Mouse (Mus musculus) liver, embryonic 11.5 days (tissue): Measurements from ENCODE around the gene Spryd3. TPM values are rescaled to one million over a fixed set of nuclear protein-coding genes. Genes with fewer than 3 reads are reported as not detected.

Experiments
- ATAC-seq: fragments of 200-750 bp; cut with Nextera tagmentation; replicated peaks from 2 replicates; pipeline ENCODE4 v1.8.0; 2017; ENCODE audit warnings: moderate number of reproducible peaks, mild to moderate bottlenecking, moderate TSS enrichment, moderate library complexity; ENCODE audit not compliant: low FRiP score
- DNase-seq: peaks from one replicate; pipeline ENCODE4 v3.0.0-alpha.2; 2017; ENCODE audit warnings: low spot score
- H3K27ac ChIP-seq: fragments of 300-500 bp; sonication (generic); 2 replicates; pipeline ENCODE4 v1.5.1; 2014; ENCODE audit warnings: mild to moderate bottlenecking, low read depth, low read length, control low read depth
- H3K27me3 ChIP-seq: fragments of 300-500 bp; sonication (generic); replicated peaks from 2 replicates; pipeline ENCODE4 v1.6.1; 2014; ENCODE audit warnings: low read length, mixed read lengths; ENCODE audit not compliant: control insufficient read depth, insufficient read depth
- H3K36me3 ChIP-seq: fragments of 300-500 bp; sonication (generic); 2 replicates; pipeline ENCODE4 v1.6.1; 2014; ENCODE audit warnings: mild to moderate bottlenecking, low read length, moderate library complexity, mixed read lengths; ENCODE audit not compliant: control insufficient read depth, insufficient read depth
- H3K4me1 ChIP-seq: fragments of 300-500 bp; sonication (generic); replicated peaks from 2 replicates; pipeline ENCODE4 v1.6.1; 2014; ENCODE audit warnings: low read length, mixed read lengths; ENCODE audit not compliant: control insufficient read depth, insufficient read depth
- H3K4me2 ChIP-seq: fragments of 300-500 bp; sonication (generic); 2 replicates; pipeline ENCODE4 v1.6.1; 2014; ENCODE audit warnings: mild to moderate bottlenecking, control low read depth, moderate library complexity
- H3K4me3 ChIP-seq: fragments of 300-500 bp; sonication (generic); 2 replicates; pipeline ENCODE4 v1.5.1; 2014; ENCODE audit warnings: low read depth, low read length, control low read depth
- H3K9ac ChIP-seq: fragments of 300-500 bp; sonication (generic); 2 replicates; pipeline ENCODE4 v1.6.1; 2014; ENCODE audit warnings: low read depth, low read length, control low read depth
- H3K9me3 ChIP-seq: fragments of 300-500 bp; sonication (generic); 2 replicates; pipeline ENCODE4 v1.6.1; 2016; ENCODE audit warnings: low read length, inconsistent platforms, mixed read lengths; ENCODE audit not compliant: control insufficient read depth
- WGBS: fragments of 180-500 bp; shearing (Covaris S2); extraction: QIAGEN DNeasy Blood & Tissue Kit; methylation state at CpG from one replicate; pipeline ENCODE4 v1.1.7; 2014; 5-methylcytosine and 5-hydroxymethylcytosine counted together
- polyA plus RNA-seq: library from polyadenylated mRNA; unstranded; fragments of >200 nt; fragmentation: Nextera tagmentation; extraction: Ambion mirVana; gene quantifications from 2 replicates; pipeline ENCODE4 v1.2.1, GENCODE M21; 2014

The Spryd3 gene
- polyA plus RNA-seq, 1 experiment from 2014 or later, result 15.1 TPM

DNA sequence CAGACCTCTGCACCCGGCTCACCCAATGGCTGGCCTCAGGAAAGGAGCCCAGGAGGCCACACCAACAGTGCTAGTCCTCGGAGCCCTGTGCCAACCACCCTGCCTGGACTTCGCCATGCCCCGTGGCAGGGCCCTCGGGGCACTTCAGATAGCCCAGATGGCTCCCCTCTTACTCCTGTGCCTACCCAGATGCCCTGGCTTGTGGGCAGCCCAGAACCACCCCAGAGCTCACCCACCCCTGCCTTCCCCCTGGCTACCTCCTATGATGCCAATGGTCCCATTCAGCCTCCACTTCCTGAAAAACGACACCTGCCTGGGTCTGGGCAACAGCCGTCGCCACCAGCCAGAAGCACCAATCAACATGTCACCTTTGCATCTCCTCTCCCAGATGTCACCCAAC, 23.2 kb downstream of the Spryd3 start:
- no peaks in the 10 kb centered on the region for H3K27me3 ChIP-seq
- no peak overlapping the region for H3K4me2 ChIP-seq
- WGBS, result 73% methylated on average over 8 of the region's 8 CpGs
- ATAC-seq (no peak), DNase-seq (no peak)
- peaks cover 3% of the 10 kb centered on the region; the same call in 1 of the 2 replicates for H3K4me1 ChIP-seq
- H3K4me3 ChIP-seq, result no peak overlapping the region
- no peaks in the 10 kb centered on the region for H3K9me3 ChIP-seq
- H3K36me3 ChIP-seq, result peaks cover 15% of the 10 kb centered on the region; the same call in 1 of the 2 replicates
- no peak overlapping the region for H3K27ac ChIP-seq
- H3K9ac ChIP-seq, result no peak overlapping the region

DNA sequence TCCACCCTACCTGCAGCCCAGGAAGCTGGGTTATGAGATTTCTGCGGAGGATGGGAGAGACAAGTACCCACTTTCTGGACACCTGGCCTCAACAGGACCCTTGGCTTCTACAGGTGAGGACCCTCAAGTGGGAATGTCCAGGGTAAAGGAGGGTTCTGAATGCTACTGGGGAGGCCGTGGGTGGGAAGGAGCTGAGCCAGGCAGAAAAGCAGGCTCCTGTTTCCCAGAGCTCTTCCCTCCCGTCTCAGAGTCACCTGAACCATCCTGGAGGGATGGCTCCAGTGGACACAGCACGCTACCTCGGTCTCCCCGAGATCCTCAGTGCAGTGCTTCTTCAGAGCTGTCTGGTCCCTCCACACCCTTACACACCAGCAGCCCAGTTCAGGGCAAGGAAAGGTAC, 23.9 kb downstream of the Spryd3 start:
- Histone ChIP-seq H3K4me2 (no peak overlapping the region), H3K4me3 (no peak overlapping the region), H3K4me1 (peaks cover 9% of the 10 kb centered on the region; the same call in 1 of the 2 replicates), H3K27ac (no peak overlapping the region), H3K9ac (no peak overlapping the region), H3K9me3 (no peaks in the 10 kb centered on the region), H3K36me3 (peaks cover 12% of the 10 kb centered on the region; the same call in 1 of the 2 replicates), H3K27me3 (no peaks in the 10 kb centered on the region)
- DNase-seq, result no peak
- WGBS, result 87% methylated on average over 6 of the region's 6 CpGs
- no peak for ATAC-seq

- Histone ChIP-seq H3K4me3 (no peak overlapping the region), H3K27ac (no peak overlapping the region), H3K9ac (no peak overlapping the region), H3K9me3 (no peaks in the 10 kb centered on the region), H3K4me2 (no peak overlapping the region), H3K4me1 (peaks cover 15% of the 10 kb centered on the region), H3K36me3 (peaks cover 10% of the 10 kb centered on the region; the same call in 1 of the 2 replicates), H3K27me3 (peaks cover 4% of the 10 kb centered on the region; the same call in 1 of the 2 replicates)
- 86% methylated on average over 11 of the region's 11 CpGs for WGBS
- ATAC-seq (no peak), DNase-seq (no peak)
Observed at GRCm38 (mm10) chr15:102111495-102111829, 24.6 kb downstream of the Spryd3 start.

DNA sequence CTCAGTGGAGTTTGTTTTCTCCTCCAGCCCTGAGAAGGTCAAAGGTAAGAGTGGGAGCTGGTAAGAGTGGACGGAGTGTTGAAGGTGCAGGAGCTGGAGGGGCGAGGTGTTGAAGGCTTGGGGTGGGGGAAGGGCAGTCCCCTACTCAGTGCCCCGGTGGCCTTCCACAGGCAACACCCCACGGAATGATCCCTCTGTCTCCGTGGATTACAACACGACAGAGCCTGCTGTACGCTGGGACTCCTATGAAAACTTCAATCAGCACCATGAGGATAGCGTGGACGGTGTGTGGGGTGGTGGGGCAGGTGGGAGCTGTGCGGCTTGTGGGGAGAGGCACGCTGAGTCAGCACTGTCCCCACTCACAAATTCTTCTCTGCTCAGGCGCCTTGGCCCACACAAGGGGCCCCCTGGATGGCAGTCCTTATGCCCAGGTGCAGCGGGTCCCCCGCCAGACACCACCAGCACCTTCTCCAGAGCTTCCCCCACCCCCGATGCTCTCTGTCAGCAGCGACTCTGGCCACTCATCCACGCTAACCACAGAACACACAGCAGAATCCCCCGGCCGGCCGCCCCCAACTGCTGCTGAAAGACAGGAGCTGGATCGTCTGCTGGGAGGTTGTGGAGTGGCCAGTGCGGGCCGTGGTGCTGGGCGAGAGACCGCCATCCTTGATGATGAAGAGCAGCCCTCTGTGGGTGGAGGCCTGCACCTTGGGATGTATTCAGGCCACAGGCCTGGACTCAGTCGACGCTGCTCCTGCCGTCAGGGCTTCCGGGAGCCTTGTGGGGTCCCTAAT, 25.1 kb downstream of the Spryd3 start:
- no peak overlapping the region for H3K9ac ChIP-seq
- WGBS, result 70% methylated on average over 29 of the region's 29 CpGs
- no peak for ATAC-seq

DNA sequence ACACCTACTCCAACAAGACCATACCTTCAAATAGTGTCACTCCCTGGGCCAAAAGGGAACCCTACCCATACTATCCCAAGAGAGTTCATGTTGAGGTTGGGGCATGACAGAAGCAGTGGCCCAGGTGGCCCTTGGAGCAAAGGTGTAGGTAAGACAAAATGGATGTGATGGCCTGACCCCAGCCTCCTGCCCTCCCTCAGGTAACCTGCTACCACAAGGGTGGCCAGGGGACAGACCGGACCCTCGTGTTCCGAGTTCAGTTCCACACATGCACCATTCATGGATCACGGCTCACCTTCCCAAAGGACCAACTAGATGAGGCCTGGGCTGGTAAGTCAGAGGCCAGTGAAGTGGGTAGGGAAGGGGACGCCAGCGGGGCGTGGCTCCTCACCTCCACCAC, 25.8 kb downstream of the Spryd3 start:
- WGBS, result 86% methylated on average over 7 of the region's 7 CpGs

More for the DNA sequence above, 25.1 kb downstream of the Spryd3 start:
- Histone ChIP-seq H3K27me3 (peaks cover 9% of the 10 kb centered on the region), H3K9me3 (no peaks in the 10 kb centered on the region), H3K36me3 (peaks cover 7% of the 10 kb centered on the region; the same call in 1 of the 2 replicates), H3K4me3 (no peak overlapping the region), H3K27ac (no peak overlapping the region), H3K4me2 (no peak overlapping the region), H3K4me1 (peaks cover 18% of the 10 kb centered on the region)
- DNase-seq, result no peak

DNA sequence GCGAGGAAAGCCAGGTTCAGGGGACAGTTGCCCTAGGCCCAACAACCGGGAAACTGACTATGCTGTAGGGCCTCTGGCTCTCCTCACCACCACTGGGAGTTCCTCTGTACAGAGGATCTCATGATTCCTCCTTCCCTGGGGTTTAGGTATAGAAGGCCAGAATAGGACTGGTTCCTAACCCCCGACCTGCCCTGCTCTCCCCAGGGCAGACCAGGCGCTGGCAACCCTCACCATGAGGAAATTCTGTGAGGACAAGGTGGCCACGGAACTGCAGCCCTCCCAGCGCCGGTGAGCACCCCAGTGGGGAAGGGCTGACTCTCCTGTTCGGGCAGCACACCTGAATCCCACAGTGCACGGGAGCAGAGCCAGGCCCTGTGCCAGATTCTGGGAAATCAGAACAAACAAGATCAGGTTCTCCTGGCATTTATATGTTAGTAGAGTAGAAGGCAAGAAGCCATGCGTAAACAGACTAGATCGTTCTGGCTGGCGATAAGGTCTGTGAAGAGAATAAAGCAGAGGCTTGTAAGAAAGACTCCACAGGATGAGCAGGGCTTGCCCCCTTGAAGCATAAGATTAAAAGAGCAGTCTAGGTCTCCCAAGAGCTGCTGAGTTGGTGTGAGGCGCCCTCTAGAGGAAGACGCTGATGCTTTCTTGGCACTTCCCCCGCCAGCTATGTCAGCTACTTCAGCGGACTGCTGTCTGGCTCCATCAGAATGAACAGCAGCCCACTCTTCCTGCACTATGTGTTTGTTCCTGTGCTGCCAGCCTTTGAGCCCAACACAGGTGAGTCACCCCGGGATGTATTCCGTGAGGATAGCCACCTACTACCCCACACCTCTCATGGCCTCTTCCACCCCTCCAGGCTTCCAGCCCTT, 27.1 kb downstream of the Spryd3 start:
- peak; percentile 55 for DNase-seq
- H3K9ac ChIP-seq, result no peak overlapping the region
- H3K27ac ChIP-seq, result no peak overlapping the region
- H3K36me3 ChIP-seq, result peaks cover 5% of the 10 kb centered on the region; the same call in 1 of the 2 replicates
- WGBS, result 56% methylated on average over 18 of the region's 18 CpGs
- peaks cover 22% of the 10 kb centered on the region for H3K4me1 ChIP-seq
- peaks cover 10% of the 10 kb centered on the region for H3K27me3 ChIP-seq
- ATAC-seq, result no peak
- H3K9me3 ChIP-seq, result no peaks in the 10 kb centered on the region
- H3K4me2 ChIP-seq, result no peak overlapping the region
- no peak overlapping the region for H3K4me3 ChIP-seq

More for the DNA sequence above, 25.8 kb downstream of the Spryd3 start:
- Histone ChIP-seq H3K4me3 (no peak overlapping the region), H3K4me2 (no peak overlapping the region), H3K36me3 (peaks cover 7% of the 10 kb centered on the region; the same call in 1 of the 2 replicates), H3K27me3 (peaks cover 10% of the 10 kb centered on the region), H3K9me3 (no peaks in the 10 kb centered on the region), H3K9ac (no peak overlapping the region), H3K27ac (no peak overlapping the region), H3K4me1 (peaks cover 17% of the 10 kb centered on the region)
- DNase-seq, result no peak
- no peak for ATAC-seq

DNA sequence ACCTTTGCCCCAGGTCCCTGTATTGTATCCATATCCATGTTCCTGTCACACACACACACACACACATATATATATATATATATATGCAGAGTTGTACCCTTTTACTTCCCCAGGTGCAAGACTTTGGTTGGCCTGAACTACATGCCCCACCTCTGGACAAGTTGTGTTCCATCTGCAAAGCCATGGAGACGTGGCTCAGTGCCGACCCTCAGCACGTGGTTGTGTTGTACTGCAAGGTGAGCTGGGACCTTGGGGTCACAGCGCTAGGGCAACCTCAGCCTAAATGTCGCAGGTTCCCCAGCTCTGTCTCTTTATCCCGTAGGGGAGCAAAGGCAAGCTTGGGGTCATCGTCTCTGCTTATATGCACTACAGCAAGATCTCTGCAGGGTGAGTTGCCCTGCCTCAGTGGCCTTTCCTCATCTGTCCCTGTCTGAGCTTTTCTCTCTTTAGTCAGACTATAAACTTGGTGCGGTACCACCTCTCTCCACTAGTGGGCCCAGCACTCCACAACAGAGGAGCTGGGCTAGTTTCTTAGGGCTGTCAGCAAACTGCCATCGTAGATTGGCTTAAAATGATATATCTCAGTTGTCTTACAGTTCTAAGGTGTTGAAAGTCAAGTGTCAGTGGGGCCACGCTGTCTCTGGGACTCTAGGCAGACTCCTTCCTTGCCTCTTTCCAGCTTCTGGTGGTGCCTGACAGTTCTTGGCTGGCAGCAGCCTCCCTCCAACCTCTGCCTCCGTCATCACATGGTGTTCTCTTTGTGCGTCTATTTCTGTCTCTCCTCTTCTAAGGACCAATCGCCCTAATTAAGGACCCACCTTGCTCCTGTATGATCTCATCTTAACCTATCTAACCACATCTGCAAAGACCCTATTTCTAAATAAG, 28.1 kb downstream of the Spryd3 start:
- 42% methylated on average over 13 of the region's 13 CpGs for WGBS
- DNase-seq (peak; percentile 59), ATAC-seq (no peak; the same call in 1 of the 2 replicates)
- H3K9me3 ChIP-seq, result no peaks in the 10 kb centered on the region
- no peak overlapping the region for H3K27ac ChIP-seq
- H3K4me1 ChIP-seq, result peaks cover 32% of the 10 kb centered on the region
- H3K36me3 ChIP-seq, result peaks cover 5% of the 10 kb centered on the region; the same call in 1 of the 2 replicates
- no peak overlapping the region for H3K4me3 ChIP-seq
- no peak overlapping the region for H3K9ac ChIP-seq
- peaks cover 10% of the 10 kb centered on the region for H3K27me3 ChIP-seq
- H3K4me2 ChIP-seq, result peak overlapping the region; percentile 59
